Mouse (Mus musculus) CH12.LX (cell line): ENCODE measurements around the gene Evi5l.

ENCODE experiments used
- MAZ ChIP-seq: IDR thresholded peaks from 2 replicates; pipeline ENCODE4 v1.6.1; 2012; ENCODE audit warnings: low read depth, mild to moderate bottlenecking, inconsistent platforms, low read length, improper control_type of control experiment, moderate library complexity
- POLR2A ChIP-seq: IDR thresholded peaks from 2 replicates; pipeline ENCODE4 v1.6.1; 2011; ENCODE audit warnings: low read depth, mild to moderate bottlenecking, improper control_type of control experiment, low read length
- RAD21 ChIP-seq: IDR thresholded peaks from 2 replicates; pipeline ENCODE4 v1.6.1; 2011; ENCODE audit warnings: low read depth, mild to moderate bottlenecking, low read length, improper control_type of control experiment, moderate library complexity
- SIN3A ChIP-seq: IDR thresholded peaks from 2 replicates; pipeline ENCODE4 v1.6.1; 2012; ENCODE audit warnings: low read length, improper control_type of control experiment, inconsistent platforms

- TF ChIP-seq SIN3A (no peak), POLR2A (no peak), MAZ (no peak), RAD21 (no peak)
These were observed 79.4 kb downstream of the Evi5l start for GRCm38 (mm10) chr8:4245737-4246136.
